Mouse (Mus musculus) left cerebral cortex, postnatal 4 days (tissue): Measurements from ENCODE around the gene Slc3a2. TPM values are rescaled to one million over a fixed set of nuclear protein-coding genes. Genes with fewer than 3 reads are reported as not detected.
A peak's percentile ranks its signal among the peaks of the same experiment; 100 is the strongest.
"Not testable (repeated sequence)": the region's sequence is repeated elsewhere in the genome, so short reads cannot be mapped to it uniquely, and the experiment has no call there.

Experiments used
- DNase-seq: peaks from one replicate; pipeline ENCODE4 v3.0.0-alpha.2; 2022
- intact Hi-C: fragments of 180-260 bp; cut with DNase I; formaldehyde crosslinking; loops from one replicate; pipeline ENCODE4 v1.15.1; 2025
- total RNA-seq, 2 experiments: library from RNA; stranded (reverse); gene quantifications; 2 replicates each; pipeline ENCODE4 v1.2.3; 2021

The Slc3a2 gene
- total RNA-seq, 2 experiments from 2014 or later: 166 to 179 TPM

DNA sequence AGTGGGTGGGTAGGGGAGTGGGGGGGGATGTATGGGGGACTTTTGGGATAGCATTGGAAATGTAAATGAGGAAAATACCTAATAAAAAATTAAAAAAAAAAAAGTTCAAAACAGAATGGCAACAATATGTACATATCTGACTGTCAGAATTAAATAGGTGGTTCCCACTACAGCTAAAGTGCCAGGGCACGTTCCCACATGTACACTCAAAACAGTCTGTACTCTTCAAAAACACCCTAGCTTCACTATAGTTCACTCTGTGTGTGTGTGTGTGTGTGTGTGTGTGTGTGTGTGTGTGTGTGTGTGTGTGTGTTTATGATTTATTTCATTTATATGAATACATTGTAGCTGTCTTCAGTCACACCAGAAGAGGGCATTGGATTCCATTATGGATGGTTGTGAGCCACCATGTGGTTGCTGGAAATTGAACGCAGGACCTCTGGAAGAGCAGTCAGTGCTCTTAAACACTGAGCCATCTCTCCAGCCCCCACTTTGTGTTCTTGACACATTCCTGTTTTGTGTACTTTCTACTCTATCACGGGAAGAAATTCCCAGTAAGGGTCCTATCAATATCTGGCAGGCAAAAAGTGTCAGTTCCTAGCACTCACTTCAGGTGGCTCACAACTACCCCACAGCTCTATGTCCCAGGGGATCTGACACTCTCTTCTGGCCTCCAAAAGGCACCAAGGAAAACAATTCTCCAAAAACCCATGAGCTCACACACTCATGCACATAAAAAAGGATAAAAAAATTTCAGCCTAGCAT lies 5.3 kb upstream of the Slc3a2 start:
- intact Hi-C loops, DNase-seq: not testable (repeated sequence)

DNA sequence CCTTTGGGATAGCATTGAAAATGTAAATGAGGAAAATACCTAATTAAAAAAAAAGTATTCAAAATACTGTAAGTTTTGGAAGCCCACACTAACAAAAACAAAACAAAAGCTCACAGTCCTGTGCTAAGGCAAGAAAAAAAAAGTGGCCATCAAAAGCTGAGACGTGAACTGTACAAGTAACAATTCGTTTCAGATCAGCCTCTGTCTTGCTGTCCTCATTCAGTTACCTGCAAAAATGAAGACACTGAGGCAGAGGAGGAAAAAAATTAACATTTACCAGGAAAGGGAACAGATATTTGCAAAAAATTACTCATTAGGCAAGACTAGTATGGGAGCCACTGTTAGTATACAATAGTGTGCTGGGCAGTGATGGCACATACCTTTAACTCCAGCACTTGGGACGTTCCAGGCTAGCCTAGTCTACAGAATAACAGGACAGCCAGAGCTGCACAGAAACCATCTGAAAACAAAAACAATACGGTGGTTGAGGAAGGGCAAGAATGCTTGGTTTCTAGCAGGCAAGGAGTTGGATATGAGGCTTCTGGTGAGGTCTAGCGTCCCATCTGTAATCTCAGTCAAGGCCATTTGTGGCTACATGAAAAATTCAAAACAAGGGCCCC lies 4.4 kb upstream of the Slc3a2 start:
- no peak for DNase-seq
- intact Hi-C loops: no loop called here

DNA sequence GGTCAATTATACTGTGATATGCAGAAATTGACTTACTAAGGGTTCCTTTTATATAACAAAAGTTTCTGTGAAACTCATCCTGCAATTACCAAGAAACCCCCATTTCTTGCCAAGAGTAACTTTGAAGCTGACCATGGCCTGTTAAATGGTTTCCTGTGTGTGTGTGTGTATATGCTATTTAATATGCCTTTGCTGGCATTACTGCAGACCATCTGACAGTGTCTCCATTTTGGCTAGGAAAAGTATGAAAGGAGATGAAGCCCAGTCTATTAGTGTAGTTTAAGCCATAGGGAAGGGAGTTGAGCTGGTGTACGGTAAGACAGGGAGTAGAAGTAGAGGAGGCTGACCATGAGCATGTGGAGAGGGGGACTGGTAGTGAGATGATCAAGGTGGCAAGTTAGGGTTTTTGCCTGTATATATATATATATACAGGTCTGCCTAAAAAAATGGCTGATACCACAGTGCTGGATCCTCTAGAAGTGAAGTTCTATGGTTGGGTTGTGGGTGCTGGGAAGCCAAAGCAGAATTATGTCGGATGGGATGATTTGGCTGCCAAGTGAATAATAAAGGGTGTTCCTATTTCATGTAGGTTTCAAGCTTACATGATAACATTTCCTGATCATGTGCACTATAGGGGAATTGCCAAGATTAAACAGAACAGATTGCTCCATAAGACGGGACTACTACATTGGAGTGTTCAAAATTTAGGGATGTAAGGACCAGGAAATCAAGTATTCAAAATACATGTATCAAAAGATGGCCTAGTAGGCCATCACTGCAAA lies 3.6 kb upstream of the Slc3a2 start:
- intact Hi-C loops: no loop called here
- DNase-seq: no peak

DNA sequence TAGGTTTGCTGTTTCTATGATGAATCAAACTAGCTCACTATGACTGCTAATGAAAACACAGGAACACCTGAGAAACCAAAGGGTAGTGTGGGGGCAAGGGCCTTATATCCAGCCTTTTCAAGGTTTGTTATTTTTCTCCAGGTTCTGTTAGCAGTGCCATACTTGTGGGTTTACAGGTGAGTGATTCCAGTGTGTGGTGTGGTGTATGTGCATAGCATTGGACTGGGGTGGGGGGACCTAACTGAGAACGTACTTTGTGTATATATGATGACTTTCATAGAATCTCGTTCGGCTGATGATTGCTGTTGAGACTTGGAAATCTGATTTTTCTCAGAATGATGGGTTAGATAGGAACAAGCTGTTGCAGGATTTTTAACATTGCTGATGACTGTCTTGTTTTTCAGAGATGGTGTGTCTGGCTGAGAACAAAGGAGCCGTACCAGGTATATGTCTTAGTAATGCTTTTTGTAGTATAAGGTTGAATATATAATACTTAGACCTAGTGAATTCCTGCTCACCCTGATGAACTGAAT lies 2.0 kb upstream of the Slc3a2 start:
- intact Hi-C loops: no loop called here
- DNase-seq: no peak

DNA sequence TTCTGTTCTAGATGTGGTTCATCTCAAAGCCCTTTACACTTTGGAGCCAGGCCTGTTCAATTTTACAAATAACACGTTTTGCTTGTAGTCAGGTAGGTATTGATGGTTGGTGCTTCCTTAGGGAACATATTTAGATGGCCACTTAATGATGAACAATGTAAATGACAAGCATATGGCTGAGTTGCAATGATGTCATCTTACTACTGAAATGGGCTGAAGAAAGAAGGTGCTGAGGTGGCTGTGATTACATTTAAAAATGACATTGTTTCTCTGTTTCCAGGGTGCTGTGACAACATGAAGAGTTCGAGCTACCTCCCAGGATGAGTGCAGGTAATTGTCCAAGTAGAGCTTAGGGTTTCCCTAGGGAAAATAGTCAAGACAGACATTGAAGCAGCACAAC lies 1.2 kb upstream of the Slc3a2 start:
- DNase-seq: no peak
- intact Hi-C loops: no loop called here

DNA sequence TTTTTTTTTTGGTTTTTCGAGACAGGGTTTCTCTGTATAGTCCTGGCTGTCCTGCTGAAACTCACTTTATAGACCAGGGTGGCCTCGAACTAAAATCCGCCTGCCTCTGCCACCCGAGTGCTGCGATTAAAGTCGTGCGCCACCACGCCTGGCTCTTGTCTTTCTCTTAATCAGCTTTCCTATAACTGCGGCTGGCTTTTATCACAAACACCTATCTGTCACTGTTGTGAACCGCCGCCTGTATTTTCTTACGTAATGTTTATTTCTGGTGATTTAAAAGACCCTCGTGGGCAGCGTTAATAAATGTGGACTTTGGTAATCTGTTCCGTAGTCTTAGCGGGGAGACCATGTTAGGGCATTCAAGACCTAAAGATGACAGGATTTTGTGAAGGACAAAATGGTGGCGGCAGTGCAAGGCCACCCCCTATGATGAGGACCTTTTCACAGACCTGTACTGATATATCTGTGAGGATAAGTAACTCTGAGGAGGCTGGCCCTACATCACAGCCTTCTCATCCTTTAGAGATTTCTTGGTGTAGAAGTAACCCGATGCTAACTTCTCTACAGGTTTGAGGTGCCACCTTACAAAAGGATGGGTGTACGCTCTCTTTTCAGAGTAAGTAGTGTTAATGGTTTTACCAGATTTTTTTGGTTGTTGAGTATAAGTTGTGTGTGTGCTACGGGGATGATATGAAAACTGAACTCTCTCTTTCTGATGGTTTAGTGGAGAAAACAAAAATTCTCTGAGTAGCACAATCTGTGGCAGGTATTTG lies 591 bp upstream of the Slc3a2 start:
- no peak for DNase-seq
- intact Hi-C loops: no loop called here

DNA sequence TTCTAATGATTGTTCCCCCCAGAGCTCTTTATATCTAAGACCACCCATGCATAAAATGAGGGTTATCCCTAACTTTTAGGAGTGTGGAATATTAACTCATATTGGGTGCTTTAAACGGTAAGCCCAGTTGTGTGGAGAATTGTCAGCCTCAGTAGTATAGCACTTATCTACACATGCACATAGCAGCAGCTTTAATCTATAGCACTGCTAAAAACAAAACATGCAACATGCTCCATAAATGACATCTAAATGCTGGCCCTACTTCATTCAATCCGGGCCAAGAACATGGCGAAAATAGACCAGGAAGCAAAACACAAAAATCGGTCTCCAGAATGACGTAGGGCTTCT lies 636 bp downstream of the Slc3a2 start:
- intact Hi-C loops: no loop called here

DNA sequence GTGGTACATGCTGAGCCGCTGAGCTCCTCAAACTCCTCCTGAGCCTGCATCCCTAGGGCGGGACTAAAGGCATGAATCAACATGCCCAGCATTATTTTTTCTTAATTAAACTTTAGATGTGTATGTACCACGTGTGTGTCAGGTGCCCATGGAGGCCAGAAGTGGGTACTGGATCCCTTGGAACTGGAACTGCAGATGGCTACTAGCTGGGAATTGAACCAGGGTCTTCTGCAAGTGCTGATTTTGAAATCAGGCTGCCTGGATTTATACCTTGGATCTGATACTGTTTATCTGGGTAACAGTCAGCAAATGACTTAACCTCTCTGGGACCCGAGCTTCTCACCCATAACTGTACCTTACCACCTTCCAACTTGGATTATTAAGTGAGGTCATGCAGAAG lies 1.1 kb downstream of the Slc3a2 start:
- intact Hi-C loops: no loop called here

More for the DNA sequence above, 636 bp downstream of the Slc3a2 start:
- DNase-seq: no peak

DNA sequence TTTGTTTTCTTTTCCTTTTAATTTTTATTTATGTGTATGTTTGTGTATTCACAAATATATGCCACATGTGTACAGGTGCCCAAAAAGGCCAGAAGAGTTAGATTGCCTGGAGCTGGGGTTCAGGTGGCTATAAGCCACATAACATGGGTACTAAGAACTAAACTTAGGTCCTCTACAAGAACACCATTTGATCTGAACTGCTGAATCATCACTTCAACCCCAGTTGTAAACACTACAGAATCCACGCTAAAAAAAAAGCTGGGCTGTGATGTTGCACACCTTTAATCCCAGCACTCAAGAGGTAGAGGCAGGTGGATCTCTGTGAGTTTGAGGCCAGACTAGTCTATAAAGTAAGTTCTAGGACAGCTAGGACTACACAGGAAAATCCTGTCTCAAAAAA lies 1.8 kb downstream of the Slc3a2 start:
- no peak for DNase-seq
- intact Hi-C loops: no loop called here

More for the DNA sequence above, 1.1 kb downstream of the Slc3a2 start:
- no peak for DNase-seq

DNA sequence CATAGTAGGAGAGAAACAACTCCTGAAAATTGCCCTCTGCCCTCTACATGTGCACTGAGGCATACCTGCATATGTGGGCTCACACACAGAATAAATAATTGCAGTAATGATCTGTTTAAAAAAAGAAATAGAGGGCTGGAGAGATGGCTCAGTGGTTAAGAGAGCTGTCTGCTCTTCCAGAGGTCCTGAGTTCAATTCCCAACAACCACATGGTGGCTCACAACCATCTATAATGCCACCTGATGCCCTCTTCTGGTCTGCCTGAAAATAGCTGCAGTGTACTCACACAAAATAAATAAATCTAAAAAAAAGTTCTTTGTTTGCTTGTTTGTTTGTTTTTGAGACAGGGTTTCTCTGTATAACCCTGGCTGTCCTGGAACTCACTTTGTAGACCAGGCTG lies 4.1 kb downstream of the Slc3a2 start:
- intact Hi-C loops, DNase-seq: not testable (repeated sequence)

DNA sequence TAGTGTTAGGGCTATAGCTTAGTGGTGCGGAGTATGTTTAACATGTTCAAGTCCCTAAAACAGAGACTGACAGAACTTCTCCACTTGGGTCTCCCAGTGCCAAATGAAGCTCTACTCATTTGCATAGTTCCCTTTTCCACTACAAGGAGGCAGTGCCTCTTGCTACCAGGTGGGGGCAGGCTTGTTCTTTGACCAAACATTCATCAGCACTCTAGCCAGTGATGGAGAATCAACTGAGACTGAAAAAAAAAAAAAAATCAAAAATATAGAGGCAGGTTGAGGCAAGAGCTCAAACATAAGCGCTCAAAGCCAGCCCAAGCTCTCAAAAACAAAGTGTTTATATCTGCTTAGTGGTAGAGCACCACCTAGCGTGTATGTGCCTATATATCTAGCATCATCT lies 4.8 kb downstream of the Slc3a2 start:
- intact Hi-C loops: no loop called here
- peak; percentile 52 for DNase-seq

DNA sequence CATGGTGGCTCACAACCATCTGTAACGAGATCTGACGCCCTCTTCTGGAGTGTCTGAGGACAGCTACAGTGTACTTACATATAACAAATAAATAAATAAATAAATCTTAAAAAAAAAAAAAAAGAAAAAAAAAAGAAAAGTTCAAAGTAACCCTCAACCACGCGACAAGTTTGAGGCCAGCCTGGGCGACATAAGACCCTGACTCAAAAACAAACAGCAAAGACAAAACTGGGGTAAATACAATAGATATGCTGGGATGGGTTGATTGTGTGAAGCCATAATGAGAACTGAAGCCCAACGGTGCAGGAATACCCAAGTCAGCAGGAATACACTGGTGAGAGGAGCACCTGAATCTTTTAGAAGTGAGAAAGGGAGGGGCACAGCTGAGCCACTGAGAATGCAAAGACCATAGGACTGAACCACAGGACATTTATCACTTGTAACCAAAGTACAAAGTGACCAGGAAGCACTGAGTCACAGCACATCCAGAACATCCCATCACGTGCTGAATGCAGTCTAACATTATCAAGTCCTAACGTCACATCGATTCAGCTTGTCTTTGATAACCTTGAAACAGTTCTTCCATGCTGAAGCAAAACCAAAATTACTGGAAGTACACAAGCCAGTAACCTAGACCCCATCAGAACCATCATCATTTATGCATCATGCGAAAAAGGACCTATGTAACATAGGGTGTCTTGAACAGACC lies 6.2 kb downstream of the Slc3a2 start:
- intact Hi-C loops: no loop called here
- no peak for DNase-seq

DNA sequence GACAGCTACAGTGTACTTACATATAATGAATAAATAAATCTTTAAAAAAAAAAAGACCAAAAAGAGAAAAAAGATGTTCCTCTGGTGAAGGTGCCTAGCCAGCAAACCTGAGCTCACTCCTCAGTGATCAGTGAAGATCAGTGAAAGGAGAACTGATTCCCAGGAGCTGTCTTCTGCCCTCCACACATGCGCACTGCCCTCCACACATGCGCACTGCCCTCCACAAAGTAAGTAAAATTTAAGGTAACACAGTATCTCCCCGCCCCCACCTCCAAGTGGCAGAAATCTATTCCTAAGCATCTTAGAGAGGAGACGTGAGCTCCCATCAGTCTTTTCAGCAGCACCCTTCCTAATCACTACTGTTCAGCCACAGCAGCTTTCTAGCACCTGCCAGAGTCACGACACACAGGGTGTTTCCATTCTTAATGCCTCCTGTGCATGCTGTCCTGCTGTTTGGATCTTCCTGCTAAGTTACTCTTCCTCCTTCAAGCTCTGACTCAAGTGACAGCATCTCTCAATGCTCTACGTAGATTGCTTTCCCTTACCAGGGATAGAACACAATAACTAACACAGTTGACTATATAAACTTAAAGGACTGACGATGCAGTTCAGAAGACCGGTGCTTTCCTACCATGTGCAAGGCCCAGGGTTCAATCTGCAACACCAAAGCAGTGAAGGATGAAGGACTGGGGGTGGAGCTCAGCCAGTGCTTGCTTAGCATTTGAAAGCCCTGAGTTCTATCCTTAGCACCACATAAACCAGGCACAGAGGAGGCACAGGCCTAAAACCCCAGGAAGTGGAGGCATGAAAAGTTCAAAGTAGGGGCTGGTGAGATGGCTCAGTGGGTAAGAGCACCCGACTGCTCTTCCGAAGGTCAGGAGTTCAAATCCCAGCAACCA lies 7.1 kb downstream of the Slc3a2 start:
- intact Hi-C loops: no loop called here
- no peak for DNase-seq

DNA sequence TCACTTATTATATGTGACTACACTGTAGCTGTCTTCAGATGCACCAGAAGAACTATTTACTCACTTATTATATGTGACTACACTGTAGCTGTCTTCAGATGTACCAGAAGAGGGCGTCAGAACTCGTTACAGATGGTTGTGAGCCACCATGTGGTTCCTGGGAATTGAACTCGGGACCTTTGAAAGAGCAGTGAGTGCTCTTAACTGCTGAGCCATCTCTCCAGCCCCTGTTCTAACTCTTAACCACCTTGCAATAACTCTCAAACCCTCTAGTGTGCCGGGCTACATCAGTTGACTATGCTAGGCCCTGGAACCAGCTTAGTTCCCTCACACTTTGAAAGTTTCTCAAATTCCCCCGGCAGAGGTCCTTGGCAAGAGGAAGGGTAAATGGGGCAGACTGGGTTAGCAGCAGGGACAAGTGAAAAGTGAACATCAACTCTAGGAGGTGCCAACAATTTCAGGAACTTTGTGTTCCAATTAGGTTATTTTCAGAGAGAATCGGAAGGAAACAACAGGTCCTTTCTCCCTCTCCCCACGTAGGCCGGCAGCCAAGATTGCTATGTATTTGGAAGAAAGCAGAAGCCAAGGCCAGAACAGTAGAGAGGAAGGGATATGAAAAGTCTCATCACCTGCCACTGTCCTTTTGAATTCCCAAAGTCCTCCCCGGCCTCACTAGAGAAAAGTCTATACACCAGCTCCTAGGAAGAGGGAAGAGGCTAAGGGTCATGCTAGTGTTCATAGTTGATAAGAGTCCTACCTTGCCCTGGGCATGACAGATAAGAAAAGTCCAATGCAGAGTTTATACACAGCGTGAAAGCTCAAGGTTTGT lies 8.3 kb downstream of the Slc3a2 start:
- no peak for DNase-seq
- intact Hi-C loops: no loop called here

DNA sequence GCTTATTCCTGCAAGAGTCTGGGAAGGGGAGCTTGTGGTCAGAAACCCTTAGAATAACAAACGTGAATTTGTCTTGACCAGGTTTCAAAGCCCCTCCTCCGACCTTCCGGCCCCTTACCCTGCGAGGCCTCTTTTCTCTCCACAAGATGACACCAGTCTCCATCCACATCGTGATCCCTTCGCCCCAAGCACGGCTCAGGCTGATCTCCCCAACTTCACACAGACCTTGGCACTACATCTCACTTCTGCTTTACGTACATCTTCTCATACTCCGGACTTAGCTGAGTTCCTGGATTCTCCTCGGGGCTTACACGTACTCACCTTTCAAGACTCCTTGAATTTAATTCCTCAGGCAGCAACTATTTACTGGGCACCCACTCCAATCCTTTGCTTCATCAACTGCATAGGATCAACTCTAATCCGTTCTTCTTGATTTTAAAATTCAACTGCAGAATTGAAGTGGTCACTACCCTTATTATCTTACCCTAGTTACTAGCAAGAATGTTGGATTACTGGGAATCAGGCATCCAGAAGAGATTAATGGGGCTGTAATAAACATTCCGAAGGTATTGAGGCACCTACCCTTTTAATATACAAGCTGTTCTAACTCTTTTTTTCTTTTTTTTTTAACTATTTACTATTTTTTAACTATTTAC lies 9.0 kb downstream of the Slc3a2 start:
- intact Hi-C loops: no loop called here
- DNase-seq: no peak

DNA sequence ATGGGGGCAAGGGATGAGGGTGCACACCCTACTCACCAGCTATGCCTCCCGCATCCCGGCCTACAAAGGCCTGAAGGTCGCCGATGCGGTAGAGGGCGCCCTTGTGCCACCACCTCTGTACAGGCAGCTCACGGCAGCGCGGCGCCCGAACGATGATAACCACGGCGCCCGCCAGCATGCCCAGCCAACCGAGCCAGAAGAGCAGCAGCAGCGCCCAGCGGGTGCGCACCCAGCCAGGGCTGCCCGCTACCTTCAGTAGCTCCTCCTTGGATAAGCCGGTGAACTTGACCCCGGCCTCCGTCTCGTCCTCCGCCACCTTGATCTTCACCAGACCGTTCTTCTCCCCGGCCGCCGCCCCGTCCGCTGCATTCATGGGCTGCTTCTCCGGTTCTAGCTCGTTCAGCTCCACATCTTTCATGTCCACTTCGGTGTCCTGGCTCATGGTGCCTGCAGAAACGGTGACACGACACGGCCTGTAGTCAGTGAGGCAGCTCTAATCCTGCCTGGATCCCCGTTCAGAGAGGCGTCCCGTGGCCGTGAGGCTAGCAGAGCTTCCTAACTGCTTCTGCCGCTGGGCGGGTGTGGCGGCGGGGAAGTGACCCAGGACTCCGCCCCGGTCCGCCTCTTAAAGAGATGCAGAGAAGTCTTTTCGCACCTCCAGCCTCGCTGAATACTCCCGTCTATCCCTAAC lies 9.7 kb downstream of the Slc3a2 start:
- peak; percentile 97 for DNase-seq
- intact Hi-C loops: no loop called here

DNA sequence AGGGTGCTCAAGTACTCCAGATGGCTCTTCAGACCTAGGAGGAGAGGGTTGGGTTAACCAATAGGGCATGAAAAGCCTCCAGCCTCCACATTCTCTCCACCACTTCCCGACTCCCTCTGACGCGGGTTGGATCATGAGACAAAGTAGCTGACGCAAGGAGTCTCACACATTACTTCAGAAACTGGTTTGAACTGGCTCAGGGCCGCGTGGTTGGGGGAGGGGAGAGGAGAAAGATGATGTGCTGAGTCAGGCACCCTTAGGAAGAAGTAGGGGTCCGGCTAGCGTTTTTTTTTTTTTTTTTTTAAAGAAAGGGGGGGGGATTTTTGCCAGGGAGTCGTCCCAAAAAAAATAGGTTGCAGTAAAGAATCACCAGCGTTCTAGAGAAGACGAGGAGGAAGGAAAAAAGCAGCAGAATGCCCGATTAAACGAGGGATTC lies 10.3 kb downstream of the Slc3a2 start:
- intact Hi-C loops: no loop called here
- peak; percentile 81 for DNase-seq
